Mouse (Mus musculus) cerebellum, adult 2 months (tissue): Measurements from ENCODE around the gene 2900026A02Rik.

Experiments used
- CTCF ChIP-seq: fragments of 200-500 bp; IDR thresholded peaks from 2 replicates; pipeline ENCODE4 v1.5.1; 2011; ENCODE audit warnings: low read depth, mild to moderate bottlenecking, control low read depth, low read length, moderate library complexity, borderline replicate concordance; ENCODE audit not compliant: insufficient read depth
- POLR2A ChIP-seq: fragments of 200-500 bp; IDR thresholded peaks from 2 replicates; pipeline ENCODE4 v1.6.1; 2011; ENCODE audit warnings: low read length, control low read depth, borderline replicate concordance; ENCODE audit not compliant: insufficient read depth

DNA sequence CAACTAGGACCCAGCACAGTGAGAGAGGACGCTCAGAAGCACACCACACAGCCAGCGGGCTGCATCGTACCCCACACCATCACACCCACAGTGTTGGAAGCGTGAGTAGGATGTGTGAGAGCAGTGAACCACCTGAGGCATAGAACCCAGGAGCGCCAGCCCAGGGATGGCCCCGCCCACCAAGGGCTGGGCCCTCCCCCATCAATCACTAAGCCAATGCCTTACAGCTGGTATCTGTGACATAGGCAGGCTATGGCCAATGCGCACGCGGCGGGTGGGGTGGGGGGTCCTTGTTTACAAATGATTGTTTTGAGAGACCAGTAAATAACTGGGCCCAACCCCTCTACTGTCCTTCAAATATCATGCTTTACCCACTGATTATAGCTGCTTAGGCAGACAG, 105.1 kb downstream of the 2900026A02Rik start:
- TF ChIP-seq CTCF (no peak), POLR2A (no peak)
